Mouse (Mus musculus) hindbrain, embryonic 11.5 days (tissue): ENCODE measurements at regions not wholly inside any gene's neighbourhood (a gene's known extent, or its start where the extent isn't known, plus 50 kb on each side); places are given as distances from the start of the nearest gene placed in this dataset.

Source experiments
- ATAC-seq: fragments of 200-750 bp; cut with Nextera tagmentation; 2 replicates; pipeline ENCODE4 v1.8.0; 2017; ENCODE audit warnings: mild to moderate bottlenecking, moderate TSS enrichment, moderate library complexity; ENCODE audit not compliant: low FRiP score
- DNase-seq: peaks from one replicate; pipeline ENCODE4 v3.0.0-alpha.2; 2015; ENCODE audit warnings: low spot score
- H3K27ac ChIP-seq: fragments of 300-500 bp; sonication (generic); 2 replicates; pipeline ENCODE4 v1.5.1; 2014; ENCODE audit warnings: mild to moderate bottlenecking, low read depth, low read length
- H3K27me3 ChIP-seq: fragments of 300-500 bp; sonication (generic); 2 replicates; pipeline ENCODE4 v1.6.1; 2014; ENCODE audit warnings: mild to moderate bottlenecking, low read length, moderate library complexity, mixed read lengths; ENCODE audit not compliant: control insufficient read depth, insufficient read depth
- H3K36me3 ChIP-seq: fragments of 300-500 bp; sonication (generic); 2 replicates; pipeline ENCODE4 v1.6.1; 2014; ENCODE audit warnings: mild to moderate bottlenecking, low read length, moderate library complexity, mixed read lengths; ENCODE audit not compliant: control insufficient read depth, insufficient read depth
- H3K4me1 ChIP-seq: fragments of 300-500 bp; sonication (generic); replicated peaks from 2 replicates; pipeline ENCODE4 v1.6.1; 2014; ENCODE audit warnings: low read length, mixed read lengths; ENCODE audit not compliant: control insufficient read depth, insufficient read depth
- H3K4me2 ChIP-seq: fragments of 300-500 bp; sonication (generic); replicated peaks from 2 replicates; pipeline ENCODE4 v1.6.1; 2014; ENCODE audit warnings: mild to moderate bottlenecking, low read depth, low read length
- H3K4me3 ChIP-seq: fragments of 300-500 bp; sonication (generic); 2 replicates; pipeline ENCODE4 v1.5.1; 2014; ENCODE audit warnings: low read depth, low read length
- H3K9ac ChIP-seq: fragments of 300-500 bp; sonication (generic); 2 replicates; pipeline ENCODE4 v1.6.1; 2014; ENCODE audit warnings: low read depth, low read length
- H3K9me3 ChIP-seq: fragments of 300-500 bp; sonication (generic); 2 replicates; pipeline ENCODE4 v1.6.1; 2016; ENCODE audit warnings: low read length; ENCODE audit not compliant: control insufficient read depth
- WGBS: fragments of 180-500 bp; shearing (Covaris S2); extraction: QIAGEN DNeasy Blood & Tissue Kit; methylation state at CpG from one replicate; pipeline ENCODE4 v1.1.7; 2014; 5-methylcytosine and 5-hydroxymethylcytosine counted together

GRCm38 (mm10) chr7:94268665-94269320 is 1189.1 kb downstream of the Fam181b start:
- Histone ChIP-seq H3K27me3 (no peaks in the 10 kb centered on the region), H3K9ac (no peak overlapping the region), H3K4me2 (no peak overlapping the region), H3K27ac (no peak overlapping the region), H3K36me3 (no peaks in the 10 kb centered on the region), H3K4me1 (no peaks in the 10 kb centered on the region), H3K4me3 (no peak overlapping the region), H3K9me3 (no peaks in the 10 kb centered on the region)
- no peak for ATAC-seq
- WGBS = 82% methylated on average over 8 of the region's 8 CpGs
- DNase-seq = no peak

- Histone ChIP-seq H3K4me1 (no peaks in the 10 kb centered on the region), H3K9me3 (no peaks in the 10 kb centered on the region)
Observed at GRCm38 (mm10) chr7:94281529-94281928, 1201.9 kb downstream of the Fam181b start.

GRCm38 (mm10) chr7:94282010-94282409 is 1202.3 kb downstream of the Fam181b start:
- Histone ChIP-seq H3K9me3 (no peaks in the 10 kb centered on the region), H3K4me3 (no peak overlapping the region), H3K36me3 (no peaks in the 10 kb centered on the region), H3K27ac (0 out of 2 replicates have a peak overlapping the region, but pooled peaks have one; percentile 10), H3K4me1 (no peaks in the 10 kb centered on the region), H3K27me3 (no peaks in the 10 kb centered on the region), H3K9ac (no peak overlapping the region), H3K4me2 (no peak overlapping the region)
- peak; percentile 73 for ATAC-seq
- WGBS = 78% methylated on average over 5 of the region's 5 CpGs
- no peak for DNase-seq

More at GRCm38 (mm10) chr7:94281529-94281928, 1201.9 kb downstream of the Fam181b start:
- peak; percentile 85 for ATAC-seq
- no peaks in the 10 kb centered on the region for H3K36me3 ChIP-seq
- no peak overlapping the region for H3K4me3 ChIP-seq
- H3K27me3 ChIP-seq = no peaks in the 10 kb centered on the region
- no peak overlapping the region for H3K4me2 ChIP-seq
- no peak overlapping the region for H3K27ac ChIP-seq
- 64% methylated on average over 3 of the region's 3 CpGs for WGBS
- H3K9ac ChIP-seq = no peak overlapping the region
- DNase-seq = no peak

DNA sequence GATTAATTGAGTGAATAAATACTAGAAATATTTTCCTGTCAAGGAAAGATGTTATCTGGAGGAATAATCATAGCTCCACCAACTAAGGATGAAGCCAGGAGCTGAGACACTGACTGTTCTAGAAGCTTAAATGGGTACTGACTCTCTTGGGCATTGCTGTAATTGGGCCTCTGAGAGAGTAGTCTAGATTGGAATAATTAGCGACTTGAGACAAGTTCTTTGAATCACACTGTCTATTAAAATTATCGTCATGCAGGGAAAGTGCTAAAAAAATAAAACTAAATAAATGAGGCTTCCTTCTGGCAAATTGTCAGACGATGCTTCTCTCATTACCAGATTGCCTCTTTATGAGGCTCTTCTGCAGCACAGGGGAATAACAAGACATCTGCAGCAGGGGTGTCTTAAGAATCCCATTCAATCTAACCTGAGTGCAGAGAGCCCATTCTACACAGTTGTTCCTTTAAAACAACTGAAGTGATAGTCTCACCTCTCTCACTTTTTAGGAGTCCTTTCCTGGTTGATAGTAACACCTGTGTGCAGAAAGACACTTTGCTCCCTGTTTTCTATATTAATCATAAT is 1203.5 kb downstream of the Fam181b start:
- no peaks in the 10 kb centered on the region for H3K9me3 ChIP-seq
- no peaks in the 10 kb centered on the region for H3K4me1 ChIP-seq
- H3K9ac ChIP-seq = no peak overlapping the region
- DNase-seq (no peak), ATAC-seq (no peak)
- WGBS = 71% methylated on average over 3 of the region's 3 CpGs
- H3K4me3 ChIP-seq = no peak overlapping the region
- H3K27ac ChIP-seq = no peak overlapping the region
- no peaks in the 10 kb centered on the region for H3K36me3 ChIP-seq
- H3K27me3 ChIP-seq = no peaks in the 10 kb centered on the region
- H3K4me2 ChIP-seq = no peak overlapping the region

DNA sequence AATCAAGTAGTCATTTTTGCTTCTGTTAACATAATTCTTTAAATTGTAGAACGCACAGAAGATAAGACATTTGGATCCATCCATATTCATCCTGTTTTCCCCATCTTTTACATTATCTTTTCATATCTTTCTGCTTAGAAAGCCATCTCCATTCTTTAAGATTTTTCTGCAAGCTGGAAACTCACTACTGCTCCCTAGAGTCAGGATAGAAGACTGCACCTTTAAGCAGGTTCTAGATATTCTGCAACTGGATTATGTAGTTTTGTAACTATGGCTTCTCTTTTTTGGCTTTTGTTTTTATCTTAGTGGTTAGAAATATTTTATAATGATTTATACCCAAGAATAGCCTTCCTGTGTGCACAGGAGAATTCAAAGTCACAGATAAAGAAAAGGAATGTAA is 1225.9 kb downstream of the Fam181b start:
- 83% methylated on average over 1 of the region's 1 CpGs for WGBS
- no peak overlapping the region for H3K27ac ChIP-seq
- H3K4me3 ChIP-seq = no peak overlapping the region
- H3K9me3 ChIP-seq = no peaks in the 10 kb centered on the region
- no peaks in the 10 kb centered on the region for H3K4me1 ChIP-seq
- no peak overlapping the region for H3K4me2 ChIP-seq
- no peaks in the 10 kb centered on the region for H3K27me3 ChIP-seq
- no peak for ATAC-seq
- DNase-seq = no peak
- H3K36me3 ChIP-seq = no peaks in the 10 kb centered on the region
- H3K9ac ChIP-seq = no peak overlapping the region

DNA sequence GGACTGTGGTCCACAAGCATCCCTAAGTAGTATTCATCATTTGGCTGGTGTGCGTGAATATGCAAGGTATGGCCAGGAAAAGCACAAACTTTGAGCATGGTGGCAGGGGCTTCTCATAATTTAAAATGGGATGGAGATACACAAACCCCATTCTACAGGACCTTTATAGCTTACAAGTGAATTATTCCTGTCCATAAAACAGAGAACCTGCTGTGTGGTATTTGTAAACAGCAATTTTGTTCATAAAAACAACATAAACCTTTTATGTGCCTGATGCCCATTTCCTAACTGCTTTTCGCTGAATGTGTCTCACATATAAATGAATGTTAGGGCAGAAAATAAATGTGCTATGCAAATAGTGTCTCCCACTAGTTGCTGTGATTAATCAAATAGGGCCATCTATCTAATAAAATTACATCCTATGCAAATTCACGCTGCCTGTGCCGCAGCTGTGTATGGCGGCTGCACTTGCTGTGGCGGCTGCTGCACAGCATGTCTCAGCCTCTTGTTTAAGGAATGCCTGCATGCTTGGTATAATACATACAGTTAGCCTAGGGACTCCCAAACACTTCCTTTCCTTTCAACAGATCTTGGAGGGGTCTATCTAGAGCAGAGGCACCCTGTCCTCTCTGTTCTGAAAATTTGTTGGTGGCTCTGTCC is 1235.4 kb downstream of the Fam181b start:
- DNase-seq = no peak
- Histone ChIP-seq H3K4me2 (no peak overlapping the region), H3K4me1 (no peaks in the 10 kb centered on the region), H3K4me3 (no peak overlapping the region), H3K9ac (no peak overlapping the region), H3K36me3 (no peaks in the 10 kb centered on the region), H3K27ac (no peak overlapping the region), H3K9me3 (no peaks in the 10 kb centered on the region), H3K27me3 (no peaks in the 10 kb centered on the region)
- 79% methylated on average over 6 of the region's 6 CpGs for WGBS
- ATAC-seq = no peak

- DNase-seq (no peak), ATAC-seq (no peak)
- Histone ChIP-seq H3K4me2 (no peak overlapping the region), H3K27me3 (no peaks in the 10 kb centered on the region), H3K4me1 (no peaks in the 10 kb centered on the region), H3K36me3 (no peaks in the 10 kb centered on the region), H3K9ac (no peak overlapping the region), H3K9me3 (no peaks in the 10 kb centered on the region), H3K27ac (no peak overlapping the region), H3K4me3 (no peak overlapping the region)
Observed at GRCm38 (mm10) chr7:94332601-94333000, 1252.9 kb downstream of the Fam181b start.
